Mouse (Mus musculus) ES-Bruce4 (cell line): ENCODE results near the gene Mitf.

Experiments used
- CTCF ChIP-seq: IDR thresholded peaks from one replicate; pipeline ENCODE4 v1.8.1; 2011; ENCODE audit warnings: low read depth, low read length
- EP300 ChIP-seq: IDR thresholded peaks from 2 replicates; pipeline ENCODE4 v1.6.1; 2011; ENCODE audit warnings: low read depth, low read length; ENCODE audit not compliant: insufficient read depth
- POLR2A ChIP-seq: IDR thresholded peaks from one replicate; pipeline ENCODE4 v1.8.1; 2011; ENCODE audit warnings: low read length; ENCODE audit not compliant: insufficient read depth

DNA sequence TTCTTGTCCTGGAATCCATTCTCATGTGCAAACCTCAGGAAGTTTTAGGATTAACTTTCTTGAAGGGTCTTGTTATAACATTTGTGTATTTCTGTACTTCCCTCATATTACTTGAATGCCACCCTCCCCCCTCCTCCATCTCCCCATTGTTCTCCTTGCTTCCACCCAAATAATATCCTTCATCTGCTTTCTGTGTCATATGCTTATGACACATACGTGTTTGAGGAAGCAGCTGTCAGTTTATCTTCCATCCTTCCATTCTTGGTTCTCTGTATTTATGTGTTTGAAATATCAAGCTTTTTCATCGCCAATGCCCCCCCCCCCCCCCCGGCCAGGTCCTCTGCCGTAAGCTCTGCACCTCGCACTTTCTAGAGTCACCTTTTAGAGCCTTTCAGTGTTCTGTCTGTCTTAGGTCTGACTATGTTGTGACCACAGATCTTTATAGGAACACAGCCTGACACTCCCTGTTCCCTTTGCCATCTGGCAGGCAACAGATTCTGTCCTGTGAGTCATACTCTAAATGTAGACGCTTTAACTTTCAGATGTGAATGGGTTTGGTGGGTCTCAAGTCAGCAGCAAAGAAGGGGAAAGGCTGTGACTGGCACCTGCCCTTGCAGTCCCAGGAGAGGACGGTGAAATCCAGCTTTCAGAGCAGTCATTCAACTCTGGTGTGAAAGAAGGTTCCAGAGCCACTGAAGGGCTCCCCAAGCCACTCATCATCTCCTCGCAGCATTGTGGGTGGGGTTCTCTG is 48.7 kb downstream of the Mitf start:
- TF ChIP-seq CTCF (no peak), EP300 (no peak), POLR2A (no peak)
